Mouse (Mus musculus) cerebellum, adult 9-10 months (tissue): Measurements from ENCODE around the gene Olfr1200.

Source experiments
- DNase-seq: peaks from one replicate; pipeline ENCODE4 v3.0.0; 2022

Gene Olfr1200

DNA sequence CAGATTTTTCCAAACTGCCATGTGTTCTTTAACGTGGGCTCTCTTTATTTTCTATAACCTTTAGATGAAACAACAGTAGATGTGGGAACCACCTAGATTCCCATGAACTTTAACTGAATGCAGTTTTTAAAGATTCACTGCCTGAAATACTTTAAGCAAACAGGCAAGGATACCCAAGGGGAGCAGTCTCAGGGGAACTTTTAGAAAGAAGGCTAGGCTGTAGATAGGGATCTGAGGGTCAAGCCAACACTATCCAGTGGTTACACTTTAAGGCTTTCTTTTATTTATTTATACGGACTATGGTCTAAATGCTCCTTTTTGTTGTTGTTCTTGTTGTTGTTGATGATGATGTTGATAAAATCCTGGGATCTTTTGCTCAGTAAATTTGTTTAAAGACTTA, at the start of gene Olfr1200:
TSS of gene Olfr1200 (minus strand) at position 101 of the 400 bp plus-strand sequence.
- no peak for DNase-seq

DNA sequence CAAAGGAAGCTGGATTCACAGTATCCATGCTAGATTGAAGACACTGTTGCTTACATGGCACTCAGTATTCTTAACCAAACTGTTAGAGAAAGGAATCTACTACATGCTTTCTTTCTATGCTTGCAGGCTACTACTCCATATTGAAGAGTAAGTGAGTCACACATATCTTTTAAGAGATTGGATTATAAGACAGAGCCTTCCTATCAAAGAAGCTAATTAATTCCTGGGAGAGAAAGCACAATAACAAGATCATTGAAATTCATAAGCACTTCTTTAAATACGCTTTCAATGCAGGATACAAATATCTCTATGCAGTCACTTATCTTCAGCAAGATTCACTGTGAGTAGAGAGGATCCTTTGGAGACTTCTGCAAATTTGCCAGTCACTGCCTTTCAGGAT, 43.9 kb upstream of the Olfr1200 start, which contains the start of gene Olfr1202:
TSS of gene Olfr1202 (plus strand) at position 301 of the 400 bp plus-strand sequence.
- DNase-seq = no peak

DNA sequence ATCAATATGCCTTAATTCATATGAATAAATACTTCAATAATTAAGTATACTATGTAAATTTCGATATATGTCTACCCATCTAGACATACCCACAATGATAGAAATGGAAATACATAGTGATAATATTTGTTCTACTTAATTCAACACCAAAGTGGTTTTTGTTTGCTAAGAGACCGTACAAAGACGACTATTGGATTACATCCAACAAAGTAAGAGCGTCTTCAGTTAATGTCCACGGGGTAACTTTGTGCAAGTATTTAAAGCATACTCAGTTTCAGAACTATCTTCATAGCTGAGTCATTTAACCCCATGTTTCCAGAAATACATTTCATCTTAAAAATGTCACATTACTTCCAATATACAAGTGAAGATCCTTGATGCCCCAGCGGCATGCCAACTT, 22.4 kb upstream of the Olfr1200 start, which contains the start of gene Olfr1201:
TSS of gene Olfr1201 (plus strand) at position 301 of the 400 bp plus-strand sequence.
- no peak for DNase-seq

DNA sequence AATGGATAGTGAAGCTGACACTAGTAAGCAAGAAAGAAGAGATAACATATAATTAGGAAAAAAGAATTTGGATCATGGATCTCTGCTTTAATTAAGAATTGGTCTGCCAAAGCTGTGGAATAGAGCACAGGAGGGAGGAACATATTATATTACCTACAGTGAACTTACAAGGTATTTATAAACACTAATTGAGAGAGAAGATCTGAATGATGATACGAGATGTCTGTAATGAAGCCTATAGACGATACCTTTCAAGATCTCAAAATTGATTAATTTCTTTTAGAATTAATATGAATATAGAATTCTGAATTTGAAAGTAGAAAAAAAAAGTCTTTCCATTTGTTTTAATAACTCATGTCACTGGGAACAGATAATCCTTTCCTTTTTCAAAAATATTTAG, 9.9 kb downstream of the Olfr1200 start, which contains the start of gene Olfr1199:
TSS of gene Olfr1199 (minus strand) at position 101 of the 400 bp plus-strand sequence.
- no peak for DNase-seq

DNA sequence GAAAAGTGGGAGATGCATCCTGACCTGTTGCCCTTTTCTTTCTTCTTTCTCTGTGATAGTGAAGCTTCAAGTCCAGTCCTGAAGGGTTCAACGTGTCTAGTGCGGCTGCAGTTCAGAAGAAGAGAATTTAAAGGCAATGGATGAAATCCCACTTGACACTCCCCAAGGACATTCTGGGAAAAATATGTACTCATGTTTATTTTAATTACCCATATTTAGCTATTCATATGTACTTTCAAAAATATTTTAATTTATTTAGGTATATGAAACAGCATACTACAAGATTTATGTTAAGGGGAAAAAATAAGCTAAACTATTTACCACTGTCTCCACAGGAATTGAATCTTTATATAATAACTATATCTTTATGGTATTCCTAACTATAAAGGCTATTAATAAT, 19.0 kb downstream of the Olfr1200 start, which contains the start of gene Olfr1198:
TSS of gene Olfr1198 (minus strand) at position 101 of the 400 bp plus-strand sequence.
- DNase-seq = no peak

GRCm38 (mm10) chr2:88743379-88743778, 26.9 kb downstream of the Olfr1200 start:
- no peak for DNase-seq

GRCm38 (mm10) chr2:88732266-88732665, 38.0 kb downstream of the Olfr1200 start, which contains the start of gene Olfr1197:
TSS of gene Olfr1197 (minus strand) at chr2:88732366.
- DNase-seq = no peak
